Mouse (Mus musculus): ENCODE measurements around the gene Emilin2. TPM values are rescaled to one million over a fixed set of nuclear protein-coding genes. Genes with fewer than 3 reads are reported as not detected.

Gene Emilin2
- polyA plus RNA-seq, 1 experiment from 2014 or later, result 13.3 TPM

- DNase-seq (ENCODE audit: low spot score) (no peak), ATAC-seq (ENCODE audit: insufficient read depth, low FRiP score, low TSS enrichment) (no peak)
- no peak overlapping the region for H3K4me2 ChIP-seq (ENCODE audit: low read depth)
- H3K4me3 ChIP-seq (ENCODE audit: low read depth, low read length), result no peak overlapping the region
- peaks cover 2% of the 10 kb centered on the region for H3K4me1 ChIP-seq (ENCODE audit: control insufficient read depth, insufficient read depth, low read length)
- no peaks in the 10 kb centered on the region for H3K36me3 ChIP-seq (ENCODE audit: control insufficient read depth, insufficient read depth, low read length)
- no peak overlapping the region for H3K9ac ChIP-seq (ENCODE audit: low read length)
- H3K9me3 ChIP-seq (ENCODE audit: control insufficient read depth, low read length), result no peaks in the 10 kb centered on the region
- WGBS, result 93% methylated on average over 10 of the region's 10 CpGs
- H3K27me3 ChIP-seq (ENCODE audit: control insufficient read depth, insufficient read depth, low read length), result peaks cover 5% of the 10 kb centered on the region; the same call in 1 of the 2 replicates
- no peak overlapping the region for H3K27ac ChIP-seq (ENCODE audit: low read depth, low read length)
Observed at GRCm38 (mm10) chr17:71307251-71307790, 4.5 kb downstream of the Emilin2 start.

GRCm38 (mm10) chr17:71306716-71307115, 5.1 kb downstream of the Emilin2 start:
- Histone ChIP-seq H3K36me3 (ENCODE audit: control insufficient read depth, insufficient read depth, low read length) (no peaks in the 10 kb centered on the region), H3K4me3 (ENCODE audit: low read depth, low read length) (no peak overlapping the region), H3K9ac (ENCODE audit: low read length) (no peak overlapping the region), H3K27me3 (ENCODE audit: control insufficient read depth, insufficient read depth, low read length) (peaks cover 5% of the 10 kb centered on the region; the same call in 1 of the 2 replicates), H3K27ac (ENCODE audit: low read depth, low read length) (no peak overlapping the region), H3K4me1 (ENCODE audit: control insufficient read depth, insufficient read depth, low read length) (peaks cover 2% of the 10 kb centered on the region), H3K4me2 (ENCODE audit: low read depth) (no peak overlapping the region), H3K9me3 (ENCODE audit: control insufficient read depth, low read length) (no peaks in the 10 kb centered on the region)
- ATAC-seq (ENCODE audit: insufficient read depth, low FRiP score, low TSS enrichment) (no peak), DNase-seq (ENCODE audit: low spot score) (no peak)
- 85% methylated on average over 4 of the region's 4 CpGs for WGBS

GRCm38 (mm10) chr17:71306091-71306490, 5.7 kb downstream of the Emilin2 start:
- ATAC-seq (ENCODE audit: insufficient read depth, low FRiP score, low TSS enrichment) (no peak), DNase-seq (ENCODE audit: low spot score) (no peak)
- H3K27ac ChIP-seq (ENCODE audit: low read depth, low read length), result no peak overlapping the region
- H3K9ac ChIP-seq (ENCODE audit: low read length), result no peak overlapping the region
- no peaks in the 10 kb centered on the region for H3K9me3 ChIP-seq (ENCODE audit: control insufficient read depth, low read length)
- H3K27me3 ChIP-seq (ENCODE audit: control insufficient read depth, insufficient read depth, low read length), result peaks cover 5% of the 10 kb centered on the region; the same call in 1 of the 2 replicates
- H3K36me3 ChIP-seq (ENCODE audit: control insufficient read depth, insufficient read depth, low read length), result no peaks in the 10 kb centered on the region
- no peak overlapping the region for H3K4me2 ChIP-seq (ENCODE audit: low read depth)
- 92% methylated on average over 6 of the region's 6 CpGs for WGBS
- peaks cover under 1% of the 10 kb centered on the region; the same call in 1 of the 2 replicates for H3K4me1 ChIP-seq (ENCODE audit: control insufficient read depth, insufficient read depth, low read length)
- H3K4me3 ChIP-seq (ENCODE audit: low read depth, low read length), result no peak overlapping the region

- 85% methylated on average over 6 of the region's 6 CpGs for WGBS
Observed at GRCm38 (mm10) chr17:71303444-71303843, 8.3 kb downstream of the Emilin2 start.

GRCm38 (mm10) chr17:71301413-71301812, 10.4 kb downstream of the Emilin2 start:
- Histone ChIP-seq H3K9ac (ENCODE audit: low read length) (no peak overlapping the region), H3K4me2 (ENCODE audit: low read depth) (no peak overlapping the region), H3K27me3 (ENCODE audit: control insufficient read depth, insufficient read depth, low read length) (no peaks in the 10 kb centered on the region), H3K9me3 (ENCODE audit: control insufficient read depth, low read length) (no peaks in the 10 kb centered on the region), H3K36me3 (ENCODE audit: control insufficient read depth, insufficient read depth, low read length) (no peaks in the 10 kb centered on the region), H3K27ac (ENCODE audit: low read depth, low read length) (no peak overlapping the region), H3K4me3 (ENCODE audit: low read depth, low read length) (no peak overlapping the region), H3K4me1 (ENCODE audit: control insufficient read depth, insufficient read depth, low read length) (no peaks in the 10 kb centered on the region)
- no peak for DNase-seq (ENCODE audit: low spot score)
- WGBS, result 73% methylated on average over 5 of the region's 5 CpGs
- no peak for ATAC-seq (ENCODE audit: insufficient read depth, low FRiP score, low TSS enrichment)

More at GRCm38 (mm10) chr17:71303444-71303843, 8.3 kb downstream of the Emilin2 start:
- H3K4me3 ChIP-seq (ENCODE audit: low read depth, low read length), result no peak overlapping the region
- H3K9me3 ChIP-seq (ENCODE audit: control insufficient read depth, low read length), result no peaks in the 10 kb centered on the region
- H3K36me3 ChIP-seq (ENCODE audit: control insufficient read depth, insufficient read depth, low read length), result no peaks in the 10 kb centered on the region
- H3K27ac ChIP-seq (ENCODE audit: low read depth, low read length), result no peak overlapping the region
- no peaks in the 10 kb centered on the region for H3K4me1 ChIP-seq (ENCODE audit: control insufficient read depth, insufficient read depth, low read length)
- H3K4me2 ChIP-seq (ENCODE audit: low read depth), result no peak overlapping the region
- no peaks in the 10 kb centered on the region for H3K27me3 ChIP-seq (ENCODE audit: control insufficient read depth, insufficient read depth, low read length)
- ATAC-seq (ENCODE audit: insufficient read depth, low FRiP score, low TSS enrichment) (no peak), DNase-seq (ENCODE audit: low spot score) (no peak)
- no peak overlapping the region for H3K9ac ChIP-seq (ENCODE audit: low read length)

GRCm38 (mm10) chr17:71300338-71300737, 11.4 kb downstream of the Emilin2 start:
- 86% methylated on average over 2 of the region's 2 CpGs for WGBS
- Histone ChIP-seq H3K4me3 (ENCODE audit: low read depth, low read length) (no peak overlapping the region), H3K27ac (ENCODE audit: low read depth, low read length) (no peak overlapping the region), H3K9ac (ENCODE audit: low read length) (no peak overlapping the region), H3K27me3 (ENCODE audit: control insufficient read depth, insufficient read depth, low read length) (no peaks in the 10 kb centered on the region), H3K36me3 (ENCODE audit: control insufficient read depth, insufficient read depth, low read length) (no peaks in the 10 kb centered on the region), H3K4me1 (ENCODE audit: control insufficient read depth, insufficient read depth, low read length) (no peaks in the 10 kb centered on the region), H3K4me2 (ENCODE audit: low read depth) (no peak overlapping the region), H3K9me3 (ENCODE audit: control insufficient read depth, low read length) (no peaks in the 10 kb centered on the region)
- no peak for DNase-seq (ENCODE audit: low spot score)
- ATAC-seq (ENCODE audit: insufficient read depth, low FRiP score, low TSS enrichment), result no peak

- H3K27me3 ChIP-seq (ENCODE audit: control insufficient read depth, insufficient read depth, low read length), result no peaks in the 10 kb centered on the region
- H3K9ac ChIP-seq (ENCODE audit: low read length), result no peak overlapping the region
- WGBS, result 81% methylated on average over 4 of the region's 4 CpGs
- no peak overlapping the region for H3K27ac ChIP-seq (ENCODE audit: low read depth, low read length)
- no peaks in the 10 kb centered on the region for H3K9me3 ChIP-seq (ENCODE audit: control insufficient read depth, low read length)
- no peak for ATAC-seq (ENCODE audit: insufficient read depth, low FRiP score, low TSS enrichment)
- no peaks in the 10 kb centered on the region for H3K4me1 ChIP-seq (ENCODE audit: control insufficient read depth, insufficient read depth, low read length)
- no peak for DNase-seq (ENCODE audit: low spot score)
- no peaks in the 10 kb centered on the region for H3K36me3 ChIP-seq (ENCODE audit: control insufficient read depth, insufficient read depth, low read length)
- H3K4me2 ChIP-seq (ENCODE audit: low read depth), result no peak overlapping the region
- no peak overlapping the region for H3K4me3 ChIP-seq (ENCODE audit: low read depth, low read length)
Observed at GRCm38 (mm10) chr17:71299879-71300278, 11.9 kb downstream of the Emilin2 start.

- Histone ChIP-seq H3K27ac (ENCODE audit: low read depth, low read length) (no peak overlapping the region), H3K4me3 (ENCODE audit: low read depth, low read length) (no peak overlapping the region), H3K9ac (ENCODE audit: low read length) (no peak overlapping the region), H3K9me3 (ENCODE audit: control insufficient read depth, low read length) (no peaks in the 10 kb centered on the region), H3K4me2 (ENCODE audit: low read depth) (no peak overlapping the region), H3K27me3 (ENCODE audit: control insufficient read depth, insufficient read depth, low read length) (no peaks in the 10 kb centered on the region), H3K4me1 (ENCODE audit: control insufficient read depth, insufficient read depth, low read length) (no peaks in the 10 kb centered on the region), H3K36me3 (ENCODE audit: control insufficient read depth, insufficient read depth, low read length) (no peaks in the 10 kb centered on the region)
- WGBS, result 95% methylated on average over 3 of the region's 3 CpGs
- DNase-seq (ENCODE audit: low spot score), result no peak
- no peak for ATAC-seq (ENCODE audit: insufficient read depth, low FRiP score, low TSS enrichment)
Observed at GRCm38 (mm10) chr17:71294570-71294969, 17.2 kb downstream of the Emilin2 start.

GRCm38 (mm10) chr17:71292897-71293296, 18.9 kb downstream of the Emilin2 start:
- Histone ChIP-seq H3K4me1 (ENCODE audit: control insufficient read depth, insufficient read depth, low read length) (no peaks in the 10 kb centered on the region), H3K9me3 (ENCODE audit: control insufficient read depth, low read length) (no peaks in the 10 kb centered on the region), H3K27ac (ENCODE audit: low read depth, low read length) (no peak overlapping the region), H3K9ac (ENCODE audit: low read length) (no peak overlapping the region), H3K4me3 (ENCODE audit: low read depth, low read length) (no peak overlapping the region), H3K36me3 (ENCODE audit: control insufficient read depth, insufficient read depth, low read length) (no peaks in the 10 kb centered on the region), H3K27me3 (ENCODE audit: control insufficient read depth, insufficient read depth, low read length) (no peaks in the 10 kb centered on the region), H3K4me2 (ENCODE audit: low read depth) (no peak overlapping the region)
- WGBS, result 89% methylated on average over 4 of the region's 4 CpGs
- ATAC-seq (ENCODE audit: insufficient read depth, low FRiP score, low TSS enrichment) (no peak), DNase-seq (ENCODE audit: low spot score) (no peak)
